Mouse (Mus musculus): ENCODE results near the gene Tank. TPM values are rescaled to one million over a fixed set of nuclear protein-coding genes. Genes with fewer than 3 reads are reported as not detected.

The Tank gene
- polyA plus RNA-seq, 1 experiment from 2014 or later = 34.0 TPM

DNA sequence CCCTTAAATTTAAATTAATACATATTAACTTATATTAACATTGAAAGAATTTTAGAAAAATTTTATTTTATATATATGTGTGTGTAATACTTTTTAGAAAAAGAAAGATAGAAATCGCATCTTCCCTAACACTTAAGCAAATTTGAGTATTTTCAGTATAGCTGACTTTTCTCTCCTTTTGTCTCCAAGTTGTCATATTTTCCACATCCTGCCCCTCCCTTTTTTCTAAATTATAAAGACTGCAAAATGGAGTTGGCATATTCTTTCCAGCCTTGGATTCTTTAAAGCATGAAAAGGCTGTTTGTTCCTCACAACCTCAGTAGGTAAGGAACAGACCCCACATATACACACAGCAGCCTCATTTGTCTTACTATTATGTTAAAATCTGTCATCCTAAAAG is 56.7 kb downstream of the Tank start:
- H3K9ac ChIP-seq (ENCODE audit: low read length) = no peak overlapping the region
- ATAC-seq (ENCODE audit: low read depth) = no peak
- no peak overlapping the region for H3K4me3 ChIP-seq (ENCODE audit: low read length)
- no peaks in the 10 kb centered on the region for H3K9me3 ChIP-seq (ENCODE audit: control insufficient read depth, low read length)
- no peaks in the 10 kb centered on the region for H3K36me3 ChIP-seq (ENCODE audit: control insufficient read depth, insufficient read depth, low read length)
- no peaks in the 10 kb centered on the region for H3K27me3 ChIP-seq (ENCODE audit: control insufficient read depth, insufficient read depth, low read depth, low read length)
- no peak overlapping the region for H3K27ac ChIP-seq (ENCODE audit: low read length)
- no peaks in the 10 kb centered on the region for H3K4me1 ChIP-seq (replicated peaks; ENCODE audit: control insufficient read depth, insufficient read depth, low read length)
- H3K4me2 ChIP-seq (ENCODE audit: low read depth, low read length) = no peak overlapping the region
- 94% methylated on average over 1 of the region's 1 CpGs for WGBS

DNA sequence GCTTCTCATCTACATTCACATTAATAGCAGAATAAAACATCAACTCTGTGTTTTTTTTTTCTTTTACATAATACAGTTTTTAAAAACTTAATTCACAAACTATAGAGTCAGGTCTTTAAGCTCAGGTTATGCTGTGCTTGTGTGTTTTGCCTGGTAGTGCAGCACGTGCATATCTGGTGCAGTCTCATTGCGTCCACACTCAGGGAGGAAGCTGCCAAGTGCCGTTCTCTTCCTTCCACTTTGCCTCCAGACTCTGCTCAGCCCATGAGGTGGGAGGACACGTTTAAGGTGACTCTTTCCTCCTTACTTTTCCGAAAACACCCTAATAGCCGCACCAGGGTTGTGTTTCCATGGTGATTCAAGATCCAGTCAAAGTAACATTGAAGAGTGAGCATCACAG is 59.8 kb downstream of the Tank start:
- no peaks in the 10 kb centered on the region for H3K27me3 ChIP-seq (ENCODE audit: control insufficient read depth, insufficient read depth, low read depth, low read length)
- no peak for ATAC-seq (ENCODE audit: low read depth)
- no peaks in the 10 kb centered on the region for H3K36me3 ChIP-seq (ENCODE audit: control insufficient read depth, insufficient read depth, low read length)
- H3K4me2 ChIP-seq (ENCODE audit: low read depth, low read length) = no peak overlapping the region
- no peak overlapping the region for H3K4me3 ChIP-seq (ENCODE audit: low read length)
- H3K27ac ChIP-seq (ENCODE audit: low read length) = no peak overlapping the region
- no peak overlapping the region for H3K9ac ChIP-seq (ENCODE audit: low read length)
- whole genome bisulfite sequencing = 63% methylated on average over 6 of the region's 6 CpGs
- H3K9me3 ChIP-seq (ENCODE audit: control insufficient read depth, low read length) = no peaks in the 10 kb centered on the region
- H3K4me1 ChIP-seq (replicated peaks; ENCODE audit: control insufficient read depth, insufficient read depth, low read length) = no peaks in the 10 kb centered on the region

DNA sequence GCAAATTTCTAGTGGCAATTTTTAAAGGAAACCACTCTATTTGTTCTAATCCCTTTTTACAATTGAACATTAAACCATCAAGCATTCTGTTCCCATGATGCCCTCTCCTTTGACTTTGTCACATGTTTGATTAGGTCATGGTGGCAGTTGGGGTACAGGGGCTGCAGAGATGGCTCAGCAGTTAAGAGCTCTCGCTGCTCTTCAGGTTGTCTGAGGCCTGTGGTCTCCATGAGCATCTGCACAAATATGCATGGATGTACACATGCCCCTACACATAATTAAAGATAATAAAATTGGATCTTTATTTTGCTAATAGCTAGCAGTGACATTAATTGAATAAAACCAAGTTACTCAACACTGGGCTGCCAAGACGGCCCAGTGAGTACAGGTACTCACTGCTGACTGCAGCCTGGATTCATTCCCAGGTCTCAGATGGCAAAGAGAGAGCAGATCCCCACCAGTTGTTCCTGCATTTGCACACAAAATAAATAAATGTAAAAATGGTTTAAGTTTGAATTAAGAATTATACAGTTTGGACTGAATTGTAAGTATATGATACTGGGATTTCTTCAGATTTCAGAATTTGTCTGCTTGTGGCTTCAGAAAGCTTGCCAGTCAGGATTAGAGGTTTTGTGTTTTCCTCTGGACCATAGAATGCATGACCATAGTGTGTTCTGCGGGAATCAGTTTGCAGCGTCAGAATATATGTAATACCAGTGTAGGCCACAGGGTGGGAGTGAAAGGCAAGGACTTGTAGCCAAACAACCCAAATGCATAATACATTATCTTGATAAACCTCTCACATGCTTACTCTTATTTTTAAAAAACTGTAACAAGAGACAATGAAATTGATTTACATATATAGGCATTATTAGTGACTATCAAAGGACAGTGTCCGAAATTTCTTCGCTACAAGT is 64.3 kb downstream of the Tank start:
- Histone ChIP-seq H3K9me3 (ENCODE audit: control insufficient read depth, low read length) (no peaks in the 10 kb centered on the region), H3K9ac (ENCODE audit: low read length) (no peak overlapping the region), H3K36me3 (ENCODE audit: control insufficient read depth, insufficient read depth, low read length) (no peaks in the 10 kb centered on the region), H3K27me3 (ENCODE audit: control insufficient read depth, insufficient read depth, low read depth, low read length) (no peaks in the 10 kb centered on the region), H3K4me1 (replicated peaks; ENCODE audit: control insufficient read depth, insufficient read depth, low read length) (no peaks in the 10 kb centered on the region), H3K4me2 (ENCODE audit: low read depth, low read length) (no peak overlapping the region), H3K4me3 (ENCODE audit: low read length) (no peak overlapping the region), H3K27ac (ENCODE audit: low read length) (no peak overlapping the region)
- 54% methylated on average over 6 of the region's 6 CpGs for WGBS
- peak; percentile 51; the same call in 1 of the 2 replicates for ATAC-seq (ENCODE audit: low read depth)

- Histone ChIP-seq H3K27me3 (ENCODE audit: control insufficient read depth, insufficient read depth, low read depth, low read length) (no peaks in the 10 kb centered on the region), H3K4me1 (replicated peaks; ENCODE audit: control insufficient read depth, insufficient read depth, low read length) (peaks cover 4% of the 10 kb centered on the region), H3K27ac (ENCODE audit: low read length) (no peak overlapping the region), H3K4me3 (ENCODE audit: low read length) (no peak overlapping the region), H3K9ac (ENCODE audit: low read length) (no peak overlapping the region), H3K4me2 (ENCODE audit: low read depth, low read length) (no peak overlapping the region), H3K9me3 (ENCODE audit: control insufficient read depth, low read length) (no peaks in the 10 kb centered on the region), H3K36me3 (ENCODE audit: control insufficient read depth, insufficient read depth, low read length) (peaks cover 2% of the 10 kb centered on the region; the same call in 1 of the 2 replicates)
- ATAC-seq (ENCODE audit: low read depth) = no peak
- WGBS = 85% methylated on average over 4 of the region's 4 CpGs
These were observed 72.8 kb downstream of the Tank start for GRCm38 (mm10) chr2:61651206-61651605.

DNA sequence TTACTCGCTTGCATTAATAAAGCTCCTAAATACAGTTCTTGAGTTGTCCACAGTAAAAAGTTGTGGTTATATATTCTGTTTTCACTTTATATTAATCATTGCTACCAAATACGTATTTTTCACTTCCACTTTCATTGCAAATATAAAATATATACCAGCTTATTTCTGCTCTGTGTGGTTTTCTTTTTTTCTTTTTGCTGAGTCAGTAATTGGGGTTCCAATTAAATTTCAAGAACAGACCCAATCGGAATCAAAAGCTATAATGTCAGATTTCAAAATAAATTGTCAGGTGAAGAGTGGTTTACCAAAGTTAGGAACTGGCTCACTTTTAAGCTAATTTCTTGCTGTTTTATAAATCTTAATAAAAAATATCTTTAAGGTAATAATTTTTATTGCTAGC is 73.3 kb downstream of the Tank start:
- Histone ChIP-seq H3K9me3 (ENCODE audit: control insufficient read depth, low read length) (no peaks in the 10 kb centered on the region), H3K27me3 (ENCODE audit: control insufficient read depth, insufficient read depth, low read depth, low read length) (no peaks in the 10 kb centered on the region), H3K4me2 (ENCODE audit: low read depth, low read length) (no peak overlapping the region), H3K4me3 (ENCODE audit: low read length) (no peak overlapping the region), H3K9ac (ENCODE audit: low read length) (no peak overlapping the region), H3K4me1 (replicated peaks; ENCODE audit: control insufficient read depth, insufficient read depth, low read length) (peaks cover 4% of the 10 kb centered on the region), H3K27ac (ENCODE audit: low read length) (no peak overlapping the region), H3K36me3 (ENCODE audit: control insufficient read depth, insufficient read depth, low read length) (peaks cover 2% of the 10 kb centered on the region; the same call in 1 of the 2 replicates)
- WGBS = 88% methylated on average over 3 of the region's 3 CpGs
- ATAC-seq (ENCODE audit: low read depth) = no peak

- ATAC-seq (ENCODE audit: low read depth) = 0 out of 2 replicates have a peak, but pooled peaks have one; percentile 3
- H3K27me3 ChIP-seq (ENCODE audit: control insufficient read depth, insufficient read depth, low read depth, low read length) = no peaks in the 10 kb centered on the region; the same call in 1 of the 2 replicates
- no peaks in the 10 kb centered on the region for H3K9me3 ChIP-seq (ENCODE audit: control insufficient read depth, low read length)
- peak overlapping the region; percentile 63 for H3K4me3 ChIP-seq (ENCODE audit: low read length)
- peaks cover 9% of the 10 kb centered on the region for H3K4me1 ChIP-seq (replicated peaks; ENCODE audit: control insufficient read depth, insufficient read depth, low read length)
- peak overlapping the region; percentile 99 for H3K4me2 ChIP-seq (ENCODE audit: low read depth, low read length)
- H3K9ac ChIP-seq (ENCODE audit: low read length) = peak overlapping the region; percentile 71
- H3K36me3 ChIP-seq (ENCODE audit: control insufficient read depth, insufficient read depth, low read length) = peaks cover 2% of the 10 kb centered on the region; the same call in 1 of the 2 replicates
- 20% methylated on average over 12 of the region's 12 CpGs for WGBS
- no peak overlapping the region for H3K27ac ChIP-seq (ENCODE audit: low read length)
These were observed 76.6 kb downstream of the Tank start for GRCm38 (mm10) chr2:61655046-61655381.

DNA sequence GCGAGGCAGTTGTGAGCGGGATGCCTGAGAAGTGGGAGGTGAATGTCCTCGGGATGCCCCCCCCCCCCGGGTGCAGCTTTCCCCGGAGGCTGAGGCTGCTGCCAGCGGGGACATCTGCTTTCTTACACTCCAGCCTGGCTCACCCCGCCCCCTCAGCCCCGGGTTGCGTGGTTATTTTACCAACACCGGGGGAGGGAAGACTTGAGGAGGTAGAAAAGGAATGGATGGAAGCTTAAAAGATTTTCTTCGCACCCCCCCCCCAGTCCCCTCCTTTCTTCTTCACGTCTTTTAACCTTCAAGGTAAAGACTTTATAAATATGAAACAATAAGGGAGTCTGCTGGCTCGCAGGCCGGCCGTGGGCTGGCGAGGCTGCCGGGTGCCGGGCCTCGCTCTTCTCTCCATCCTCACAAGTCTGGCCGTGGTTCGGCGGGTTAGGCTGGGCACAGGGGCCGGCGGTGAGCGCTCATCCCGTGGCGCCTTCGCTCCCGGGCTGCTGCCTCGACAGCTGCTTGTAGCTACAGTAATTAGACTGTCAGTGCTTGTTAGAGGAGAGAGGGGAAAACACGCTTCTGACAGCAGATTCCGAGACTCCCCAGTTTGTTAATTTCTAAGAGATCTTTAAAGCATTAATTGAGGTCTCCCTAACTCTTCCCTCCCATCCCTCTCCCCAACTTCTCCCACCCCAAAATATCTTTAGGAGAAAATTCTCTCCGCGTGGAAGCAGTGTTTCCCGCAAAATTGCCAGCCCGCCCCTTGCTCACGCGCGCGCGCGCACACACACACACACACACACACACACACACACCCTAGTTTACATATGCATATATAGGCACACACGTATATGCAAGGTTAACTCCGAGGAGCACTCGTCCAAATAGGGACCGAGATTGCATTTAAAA is 77.2 kb downstream of the Tank start:
- no peak overlapping the region for H3K27ac ChIP-seq (ENCODE audit: low read length)
- H3K9ac ChIP-seq (ENCODE audit: low read length) = peak overlapping the region; percentile 71
- peaks cover 9% of the 10 kb centered on the region for H3K4me1 ChIP-seq (replicated peaks; ENCODE audit: control insufficient read depth, insufficient read depth, low read length)
- WGBS = under 1% methylated on average over 44 of the region's 46 CpGs
- peak overlapping the region; percentile 63 for H3K4me3 ChIP-seq (ENCODE audit: low read length)
- no peaks in the 10 kb centered on the region for H3K9me3 ChIP-seq (ENCODE audit: control insufficient read depth, low read length)
- H3K36me3 ChIP-seq (ENCODE audit: control insufficient read depth, insufficient read depth, low read length) = peaks cover 2% of the 10 kb centered on the region; the same call in 1 of the 2 replicates
- peak; percentile 53; the same call in 1 of the 2 replicates for ATAC-seq (ENCODE audit: low read depth)
- no peaks in the 10 kb centered on the region; the same call in 1 of the 2 replicates for H3K27me3 ChIP-seq (ENCODE audit: control insufficient read depth, insufficient read depth, low read depth, low read length)
- peak overlapping the region; percentile 99 for H3K4me2 ChIP-seq (ENCODE audit: low read depth, low read length)

DNA sequence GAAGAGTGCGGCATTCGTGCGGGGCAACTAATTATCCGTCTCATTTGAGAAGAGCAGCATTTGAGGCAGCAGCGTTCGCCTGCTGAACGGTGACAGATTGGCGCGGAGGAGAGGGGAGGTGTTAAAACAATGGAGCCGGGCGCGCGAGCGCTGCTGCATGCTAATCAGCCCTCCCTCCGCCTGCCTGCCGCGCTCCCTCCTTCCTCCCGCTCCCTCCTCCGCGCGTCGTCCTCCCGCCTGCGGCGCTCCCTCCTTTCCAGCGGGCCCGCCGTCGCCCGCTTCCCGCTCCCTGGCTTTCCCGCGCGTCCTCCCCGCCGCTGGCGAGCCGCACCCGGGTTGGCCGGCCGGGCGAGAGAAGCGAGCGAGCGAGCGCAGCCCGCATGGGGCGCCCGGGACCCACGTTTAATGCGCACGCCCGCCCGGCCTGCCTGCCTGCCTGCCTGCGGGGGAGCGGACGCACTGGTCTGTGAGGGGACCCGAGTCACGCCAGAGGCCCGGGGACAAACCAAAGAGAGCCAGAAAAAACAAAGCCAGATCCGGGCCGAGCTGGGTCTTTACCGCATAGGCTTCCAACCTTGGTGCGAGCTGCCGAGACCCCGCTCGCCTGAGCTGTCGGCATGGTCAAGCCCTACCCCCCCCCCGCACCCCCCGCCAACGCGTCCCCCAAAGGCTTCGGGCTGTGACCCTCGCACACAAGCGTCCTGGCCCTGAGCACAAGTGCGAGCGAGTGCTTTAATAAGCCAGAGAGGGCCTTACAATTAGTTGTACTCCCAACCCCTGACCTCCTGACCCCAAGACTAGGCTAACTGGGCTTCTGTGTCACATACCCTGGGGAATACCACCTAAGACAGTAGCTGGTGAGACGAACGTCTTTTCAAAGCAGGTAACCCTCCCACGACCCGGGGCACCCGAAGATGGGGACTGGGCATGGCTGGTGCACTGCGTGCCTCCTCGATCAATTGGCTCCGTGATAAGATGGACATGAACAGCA is 78.3 kb downstream of the Tank start:
- Histone ChIP-seq H3K27me3 (ENCODE audit: control insufficient read depth, insufficient read depth, low read depth, low read length) (no peaks in the 10 kb centered on the region; the same call in 1 of the 2 replicates), H3K9me3 (ENCODE audit: control insufficient read depth, low read length) (no peaks in the 10 kb centered on the region), H3K4me3 (ENCODE audit: low read length) (peak overlapping the region; percentile 63), H3K27ac (ENCODE audit: low read length) (no peak overlapping the region), H3K9ac (ENCODE audit: low read length) (peak overlapping the region; percentile 71), H3K4me1 (replicated peaks; ENCODE audit: control insufficient read depth, insufficient read depth, low read length) (peaks cover 9% of the 10 kb centered on the region), H3K4me2 (ENCODE audit: low read depth, low read length) (peak overlapping the region; percentile 99), H3K36me3 (ENCODE audit: control insufficient read depth, insufficient read depth, low read length) (no peaks in the 10 kb centered on the region)
- 2% methylated on average over 72 of the region's 85 CpGs for WGBS
- peak; percentile 86 for ATAC-seq (ENCODE audit: low read depth)

All from lung, embryonic 16.5 days (tissue).